Mouse (Mus musculus): ENCODE measurements around the gene Cdk5rap1. TPM values are rescaled to one million over a fixed set of nuclear protein-coding genes. Genes with fewer than 3 reads are reported as not detected.
"Not testable (repeated sequence)": the region's sequence is repeated elsewhere in the genome, so short reads cannot be mapped to it uniquely, and the experiment has no call there.

Gene Cdk5rap1
- polyA plus RNA-seq, 1 experiment from 2014 or later = 56.8 TPM

GRCm38 (mm10) chr2:154374807-154375601 lies 2.2 kb upstream of the Cdk5rap1 start:
- DNase-seq (ENCODE audit: low spot score) = no peak

GRCm38 (mm10) chr2:154373961-154374632 lies 1.3 kb upstream of the Cdk5rap1 start:
- peak; percentile 74 for DNase-seq (ENCODE audit: low spot score)

- DNase-seq (ENCODE audit: low spot score) = peak; percentile 88
Observed at GRCm38 (mm10) chr2:154372151-154372829, 520 bp downstream of the Cdk5rap1 start.

- DNase-seq (ENCODE audit: low spot score) = no peak
Observed at GRCm38 (mm10) chr2:154367510-154367909, 5.3 kb downstream of the Cdk5rap1 start.

- DNase-seq (ENCODE audit: low spot score) = peak; percentile 4
Observed at GRCm38 (mm10) chr2:154354000-154354425, 18.8 kb downstream of the Cdk5rap1 start.

GRCm38 (mm10) chr2:154348152-154348551 lies 24.7 kb downstream of the Cdk5rap1 start:
- DNase-seq (ENCODE audit: low spot score) = no peak

- DNase-seq (ENCODE audit: low spot score) = no peak
Observed at GRCm38 (mm10) chr2:154339356-154339755, 33.5 kb downstream of the Cdk5rap1 start.

GRCm38 (mm10) chr2:154338161-154338560 lies 34.6 kb downstream of the Cdk5rap1 start:
- no peak for DNase-seq (ENCODE audit: low spot score)

- DNase-seq (ENCODE audit: low spot score) = no peak
Observed at GRCm38 (mm10) chr2:154335572-154335971, 37.2 kb downstream of the Cdk5rap1 start.

GRCm38 (mm10) chr2:154326852-154327251 lies 46.0 kb downstream of the Cdk5rap1 start:
- DNase-seq (ENCODE audit: low spot score) = no peak

- not testable (repeated sequence) for DNase-seq (ENCODE audit: low spot score)
Observed at GRCm38 (mm10) chr2:154313771-154314170, 59.0 kb downstream of the Cdk5rap1 start.

- DNase-seq (ENCODE audit: low spot score) = not testable (repeated sequence)
Observed at GRCm38 (mm10) chr2:154306927-154307326, 65.9 kb downstream of the Cdk5rap1 start, which contains the start of gene Bpifb9b. Gene Bpifb9b (plus strand): TSS chr2:154307227.

GRCm38 (mm10) chr2:154304604-154305003 lies 68.2 kb downstream of the Cdk5rap1 start:
- not testable (repeated sequence) for DNase-seq (ENCODE audit: low spot score)

GRCm38 (mm10) chr2:154301763-154302162 lies 71.0 kb downstream of the Cdk5rap1 start:
- no peak for DNase-seq (ENCODE audit: low spot score)

- peak; percentile 80 for DNase-seq (ENCODE audit: low spot score)
Observed at GRCm38 (mm10) chr2:154300496-154300895, 72.3 kb downstream of the Cdk5rap1 start.

GRCm38 (mm10) chr2:154294746-154295145 lies 78.1 kb downstream of the Cdk5rap1 start:
- DNase-seq (ENCODE audit: low spot score) = peak; percentile 70

GRCm38 (mm10) chr2:154292833-154293232 lies 80.0 kb downstream of the Cdk5rap1 start:
- DNase-seq (ENCODE audit: low spot score) = no peak

- DNase-seq (ENCODE audit: low spot score) = not testable (repeated sequence)
Observed at GRCm38 (mm10) chr2:154291866-154292265, 80.9 kb downstream of the Cdk5rap1 start.
